Mouse (Mus musculus) bone marrow, adult 2 months (tissue): ENCODE data around the gene Grasp. TPM values are rescaled to one million over a fixed set of nuclear protein-coding genes. Genes with fewer than 3 reads are reported as not detected.

Source experiments
- H3K27ac ChIP-seq: fragments of 200-500 bp; 2 replicates; pipeline ENCODE4 v1.5.1; 2012; ENCODE audit warnings: low read depth, mild to moderate bottlenecking, control low read depth, inconsistent platforms, low read length; ENCODE audit not compliant: control insufficient read depth, poor library complexity, insufficient read depth
- H3K4me1 ChIP-seq: fragments of 200-500 bp; 2 replicates; pipeline ENCODE4 v1.6.1; 2011; ENCODE audit warnings: low read length; ENCODE audit not compliant: control insufficient read depth, insufficient read depth
- H3K4me3 ChIP-seq: fragments of 200-500 bp; replicated peaks from 2 replicates; pipeline ENCODE3; 2011; ENCODE audit warnings: mild to moderate bottlenecking, low read depth, low read length, control low read depth; ENCODE audit not compliant: control insufficient read depth
- CTCF ChIP-seq: fragments of 200-500 bp; IDR thresholded peaks from 2 replicates; pipeline ENCODE4 v1.5.1; 2011; ENCODE audit warnings: low read length, control low read depth; ENCODE audit not compliant: control insufficient read depth, insufficient read depth
- POLR2A ChIP-seq: fragments of 200-500 bp; IDR thresholded peaks from 2 replicates; pipeline ENCODE4 v1.6.1; 2011; ENCODE audit warnings: low read depth, mild to moderate bottlenecking, control low read depth, low read length, borderline replicate concordance; ENCODE audit not compliant: control insufficient read depth
- WGBS: fragments of 180-500 bp; shearing (Covaris S2); methylation state at CpG from one replicate; pipeline ENCODE4 v1.1.7; 2018; 5-methylcytosine and 5-hydroxymethylcytosine counted together
- polyA plus RNA-seq: library from polyadenylated mRNA; stranded (reverse); fragments of >200 nt; gene quantifications from 2 replicates; pipeline ENCODE4 v1.2.4, GENCODE M21; 2011; ENCODE audit warnings: low replicate concordance; ENCODE audit not compliant: missing spikeins, insufficient read depth, insufficient read length

Gene Grasp
- polyA plus RNA-seq, 1 experiment = 2.5 TPM

- H3K27ac ChIP-seq = no peak overlapping the region
- H3K4me1 ChIP-seq = peaks cover 5% of the 10 kb centered on the region
- no peak for TF ChIP-seq POLR2A
- no peak for TF ChIP-seq CTCF
- H3K4me3 ChIP-seq = no peak overlapping the region
- 86% methylated on average over 15 of the region's 15 CpGs for WGBS
Observed at GRCm38 (mm10) chr15:101197497-101198179, 26.4 kb upstream of the Grasp start.

GRCm38 (mm10) chr15:101198218-101198617 lies 25.8 kb upstream of the Grasp start:
- H3K4me1 ChIP-seq = peaks cover 5% of the 10 kb centered on the region
- TF ChIP-seq POLR2A (no peak), CTCF (peak; percentile 99)
- 7% methylated on average over 3 of the region's 3 CpGs for WGBS
- H3K27ac ChIP-seq = no peak overlapping the region
- no peak overlapping the region for H3K4me3 ChIP-seq

- Histone ChIP-seq H3K4me1 (peaks cover 5% of the 10 kb centered on the region), H3K4me3 (no peak overlapping the region), H3K27ac (no peak overlapping the region)
- 83% methylated on average over 14 of the region's 14 CpGs for WGBS
- 0 out of 2 replicates have a peak, but pooled peaks have one; percentile 20 for TF ChIP-seq CTCF
- TF ChIP-seq POLR2A = no peak
Observed at GRCm38 (mm10) chr15:101198850-101199249, 25.1 kb upstream of the Grasp start.

- Histone ChIP-seq H3K27ac (no peak overlapping the region), H3K4me3 (no peak overlapping the region), H3K4me1 (peaks cover 4% of the 10 kb centered on the region)
- no peak for TF ChIP-seq POLR2A
- no peak for TF ChIP-seq CTCF
- 93% methylated on average over 9 of the region's 9 CpGs for WGBS
Observed at GRCm38 (mm10) chr15:101200777-101201295, 23.2 kb upstream of the Grasp start.

- WGBS = 83% methylated on average over 3 of the region's 3 CpGs
- H3K4me3 ChIP-seq = no peak overlapping the region
- H3K4me1 ChIP-seq = peaks cover under 1% of the 10 kb centered on the region
- H3K27ac ChIP-seq = no peak overlapping the region
- TF ChIP-seq CTCF (no peak), POLR2A (no peak)
Observed at GRCm38 (mm10) chr15:101201414-101201813, 22.6 kb upstream of the Grasp start.

- WGBS = 78% methylated on average over 4 of the region's 4 CpGs
Observed at GRCm38 (mm10) chr15:101203673-101204072, 20.3 kb upstream of the Grasp start.

GRCm38 (mm10) chr15:101204781-101205180 lies 19.2 kb upstream of the Grasp start:
- TF ChIP-seq POLR2A (no peak), CTCF (no peak)
- WGBS = 90% methylated on average over 7 of the region's 7 CpGs

More at GRCm38 (mm10) chr15:101203673-101204072, 20.3 kb upstream of the Grasp start:
- H3K4me1 ChIP-seq = no peaks in the 10 kb centered on the region
- TF ChIP-seq POLR2A (no peak), CTCF (no peak)
- no peak overlapping the region for H3K27ac ChIP-seq
- no peak overlapping the region for H3K4me3 ChIP-seq

GRCm38 (mm10) chr15:101210228-101210627 lies 13.8 kb upstream of the Grasp start:
- Histone ChIP-seq H3K4me3 (no peak overlapping the region), H3K4me1 (no peaks in the 10 kb centered on the region), H3K27ac (no peak overlapping the region)
- 65% methylated on average over 6 of the region's 6 CpGs for WGBS
- TF ChIP-seq CTCF (peak; percentile 61), POLR2A (no peak)

More at GRCm38 (mm10) chr15:101204781-101205180, 19.2 kb upstream of the Grasp start:
- no peak overlapping the region for H3K27ac ChIP-seq
- H3K4me3 ChIP-seq = no peak overlapping the region
- no peaks in the 10 kb centered on the region for H3K4me1 ChIP-seq
